Mouse (Mus musculus): ENCODE measurements at regions not wholly inside any gene's neighbourhood (a gene's known extent, or its start where the extent isn't known, plus 50 kb on each side); places are given as distances from the start of the nearest gene placed in this dataset.

- WGBS, result 2% methylated on average over 1 of the region's 1 CpGs
- no peak for DNase-seq
- H3K36me3 ChIP-seq (ENCODE audit: control insufficient read depth, insufficient read depth, low read length), result no peaks in the 10 kb centered on the region
These were observed 142.5 kb downstream of the Med10 start for GRCm38 (mm10) chr13:69944651-69945050.

DNA sequence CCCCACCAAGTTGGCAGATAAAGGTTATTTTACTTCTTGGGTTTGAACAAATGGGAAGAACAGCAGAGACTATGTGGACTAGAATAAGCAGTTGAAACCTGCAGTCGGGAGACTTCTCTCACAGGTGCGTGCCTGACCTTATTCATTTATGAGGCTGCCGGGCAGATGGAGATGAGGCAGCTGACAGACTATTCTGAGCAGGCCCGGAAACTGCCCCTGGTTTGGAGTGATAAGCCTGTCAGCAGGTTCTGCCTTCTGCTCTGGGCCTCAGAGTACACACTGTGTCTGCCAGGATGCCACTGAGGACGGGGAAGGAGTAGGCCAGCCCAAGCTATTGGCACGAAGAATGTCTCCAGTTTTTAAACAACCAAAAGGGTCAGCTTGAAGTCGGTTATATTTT, 144.4 kb downstream of the Med10 start:
- Histone ChIP-seq H3K9ac (replicated peaks; ENCODE audit: low read length) (no peak overlapping the region), H3K27me3 (ENCODE audit: control insufficient read depth, insufficient read depth, low read length) (no peaks in the 10 kb centered on the region), H3K9me3 (ENCODE audit: control insufficient read depth, low read length) (no peaks in the 10 kb centered on the region), H3K4me3 (replicated peaks; ENCODE audit: low read depth, low read length) (no peak overlapping the region), H3K27ac (replicated peaks; ENCODE audit: low read depth, low read length) (no peak overlapping the region; the same call in 1 of the 2 replicates), H3K4me1 (ENCODE audit: control insufficient read depth, insufficient read depth, low read length) (peaks cover 5% of the 10 kb centered on the region; the same call in 1 of the 2 replicates), H3K36me3 (ENCODE audit: control insufficient read depth, insufficient read depth, low read length) (no peaks in the 10 kb centered on the region), H3K4me2 (ENCODE audit: low read length) (no peak overlapping the region)
- ATAC-seq (ENCODE audit: low FRiP score, low TSS enrichment) (no peak), DNase-seq (peak; percentile 46)
- WGBS, result 68% methylated on average over 7 of the region's 7 CpGs

More at GRCm38 (mm10) chr13:69944651-69945050, 142.5 kb downstream of the Med10 start:
- ATAC-seq (ENCODE audit: low FRiP score, low TSS enrichment), result no peak
- Histone ChIP-seq H3K27ac (replicated peaks; ENCODE audit: low read depth, low read length) (no peak overlapping the region), H3K4me2 (ENCODE audit: low read length) (no peak overlapping the region), H3K4me1 (ENCODE audit: control insufficient read depth, insufficient read depth, low read length) (peaks cover 5% of the 10 kb centered on the region; the same call in 1 of the 2 replicates), H3K4me3 (replicated peaks; ENCODE audit: low read depth, low read length) (no peak overlapping the region), H3K9me3 (ENCODE audit: control insufficient read depth, low read length) (no peaks in the 10 kb centered on the region), H3K9ac (replicated peaks; ENCODE audit: low read length) (no peak overlapping the region), H3K27me3 (ENCODE audit: control insufficient read depth, insufficient read depth, low read length) (no peaks in the 10 kb centered on the region)

GRCm38 (mm10) chr13:69952061-69952460, 149.9 kb downstream of the Med10 start:
- no peaks in the 10 kb centered on the region for H3K4me1 ChIP-seq (ENCODE audit: control insufficient read depth, insufficient read depth, low read length)
- no peak overlapping the region for H3K9ac ChIP-seq (replicated peaks; ENCODE audit: low read length)
- no peak overlapping the region for H3K4me3 ChIP-seq (replicated peaks; ENCODE audit: low read depth, low read length)
- H3K36me3 ChIP-seq (ENCODE audit: control insufficient read depth, insufficient read depth, low read length), result no peaks in the 10 kb centered on the region
- H3K4me2 ChIP-seq (ENCODE audit: low read length), result no peak overlapping the region
- H3K27me3 ChIP-seq (ENCODE audit: control insufficient read depth, insufficient read depth, low read length), result no peaks in the 10 kb centered on the region
- no peak for DNase-seq
- no peak overlapping the region for H3K27ac ChIP-seq (replicated peaks; ENCODE audit: low read depth, low read length)
- H3K9me3 ChIP-seq (ENCODE audit: control insufficient read depth, low read length), result no peaks in the 10 kb centered on the region
- no peak for ATAC-seq (ENCODE audit: low FRiP score, low TSS enrichment)
- 89% methylated on average over 4 of the region's 4 CpGs for WGBS

DNA sequence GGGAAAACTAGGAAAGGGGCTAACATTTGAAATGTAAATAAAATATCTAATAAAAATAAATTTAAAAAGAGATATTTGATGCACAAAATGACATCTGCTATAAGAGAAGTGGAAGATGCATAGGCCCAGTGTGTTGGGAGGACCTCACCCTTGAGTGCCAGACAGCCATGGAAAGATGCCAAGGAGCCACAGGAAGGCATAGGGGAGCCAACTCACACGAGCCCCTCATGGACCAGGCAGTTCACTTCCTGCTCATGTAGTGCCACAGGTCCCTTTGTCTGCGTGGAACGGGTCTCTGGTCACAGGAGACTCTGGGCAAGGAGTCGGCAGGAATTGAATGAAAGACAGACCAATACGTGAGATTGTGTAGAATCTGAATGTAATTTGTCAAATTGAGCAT, 152.0 kb downstream of the Med10 start:
- ATAC-seq (ENCODE audit: low FRiP score, low TSS enrichment), result no peak
- no peak for DNase-seq
- H3K27me3 ChIP-seq (ENCODE audit: control insufficient read depth, insufficient read depth, low read length), result no peaks in the 10 kb centered on the region
- no peak overlapping the region for H3K9ac ChIP-seq (replicated peaks; ENCODE audit: low read length)
- H3K4me2 ChIP-seq (ENCODE audit: low read length), result no peak overlapping the region
- WGBS, result 79% methylated on average over 5 of the region's 5 CpGs
- no peaks in the 10 kb centered on the region for H3K9me3 ChIP-seq (ENCODE audit: control insufficient read depth, low read length)
- no peaks in the 10 kb centered on the region for H3K36me3 ChIP-seq (ENCODE audit: control insufficient read depth, insufficient read depth, low read length)
- H3K4me1 ChIP-seq (ENCODE audit: control insufficient read depth, insufficient read depth, low read length), result no peaks in the 10 kb centered on the region
- H3K27ac ChIP-seq (replicated peaks; ENCODE audit: low read depth, low read length), result no peak overlapping the region
- H3K4me3 ChIP-seq (replicated peaks; ENCODE audit: low read depth, low read length), result no peak overlapping the region

DNA sequence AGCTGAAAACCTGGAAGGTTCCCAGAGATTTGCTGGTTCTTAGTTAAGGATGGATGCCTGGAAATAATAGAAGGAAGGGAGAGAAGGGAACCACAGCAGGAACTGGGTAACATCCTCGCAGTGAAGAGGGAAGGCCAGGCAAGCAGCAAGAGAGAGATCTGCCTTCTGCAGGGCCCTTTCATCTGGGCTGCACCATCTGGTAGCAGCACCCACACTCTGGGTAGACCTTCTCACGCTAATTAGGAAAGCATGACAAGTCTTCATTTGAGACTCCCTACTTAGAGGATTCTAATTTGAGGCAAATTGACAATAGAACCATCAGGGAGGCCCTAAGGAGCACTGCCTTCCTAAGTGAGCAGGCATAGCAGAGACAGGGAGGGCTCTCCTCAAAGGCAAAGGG, 153.3 kb downstream of the Med10 start:
- no peak overlapping the region for H3K27ac ChIP-seq (replicated peaks; ENCODE audit: low read depth, low read length)
- no peaks in the 10 kb centered on the region for H3K27me3 ChIP-seq (ENCODE audit: control insufficient read depth, insufficient read depth, low read length)
- no peaks in the 10 kb centered on the region for H3K9me3 ChIP-seq (ENCODE audit: control insufficient read depth, low read length)
- 33% methylated on average over 2 of the region's 2 CpGs for WGBS
- H3K4me3 ChIP-seq (replicated peaks; ENCODE audit: low read depth, low read length), result no peak overlapping the region
- no peaks in the 10 kb centered on the region for H3K36me3 ChIP-seq (ENCODE audit: control insufficient read depth, insufficient read depth, low read length)
- DNase-seq (no peak), ATAC-seq (ENCODE audit: low FRiP score, low TSS enrichment) (no peak)
- no peaks in the 10 kb centered on the region for H3K4me1 ChIP-seq (ENCODE audit: control insufficient read depth, insufficient read depth, low read length)
- H3K9ac ChIP-seq (replicated peaks; ENCODE audit: low read length), result no peak overlapping the region
- H3K4me2 ChIP-seq (ENCODE audit: low read length), result no peak overlapping the region

DNA sequence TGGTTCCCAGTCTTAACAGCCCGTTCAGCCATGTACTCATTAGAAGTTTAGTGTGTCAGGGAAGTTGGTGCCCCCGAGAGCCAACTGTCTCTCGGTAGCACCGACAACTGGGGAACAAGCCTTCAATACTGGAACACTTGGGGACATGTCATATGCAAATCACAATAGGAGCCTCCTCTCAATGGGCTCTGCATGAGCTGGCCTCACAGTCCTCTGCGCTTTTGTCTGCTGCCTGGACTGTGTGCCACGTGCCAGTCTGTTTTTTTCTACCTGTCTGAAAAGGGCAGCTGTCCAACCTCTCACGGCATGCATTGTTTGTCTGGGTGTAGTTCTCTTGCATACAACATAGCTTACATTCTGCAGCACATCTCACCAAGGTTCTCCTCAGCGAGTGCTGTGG, 161.7 kb downstream of the Med10 start:
- Histone ChIP-seq H3K27me3 (ENCODE audit: control insufficient read depth, insufficient read depth, low read length) (no peaks in the 10 kb centered on the region), H3K36me3 (ENCODE audit: control insufficient read depth, insufficient read depth, low read length) (no peaks in the 10 kb centered on the region), H3K4me1 (ENCODE audit: control insufficient read depth, insufficient read depth, low read length) (0 out of 2 replicates have a peak, but pooled peaks cover 6% of the 10 kb centered on the region), H3K27ac (replicated peaks; ENCODE audit: low read depth, low read length) (no peak overlapping the region), H3K4me2 (ENCODE audit: low read length) (no peak overlapping the region), H3K9me3 (ENCODE audit: control insufficient read depth, low read length) (no peaks in the 10 kb centered on the region), H3K4me3 (replicated peaks; ENCODE audit: low read depth, low read length) (no peak overlapping the region), H3K9ac (replicated peaks; ENCODE audit: low read length) (no peak overlapping the region)
- 26% methylated on average over 8 of the region's 8 CpGs for WGBS
- no peak for DNase-seq
- no peak for ATAC-seq (ENCODE audit: low FRiP score, low TSS enrichment)

- peak; percentile 32 for DNase-seq
- 0 out of 2 replicates have a peak overlapping the region, but pooled peaks have one; percentile 41 for H3K27ac ChIP-seq (replicated peaks; ENCODE audit: low read depth, low read length)
These were observed 169.3 kb downstream of the Med10 start for GRCm38 (mm10) chr13:69971281-69972057.

GRCm38 (mm10) chr13:69974835-69975234, 172.6 kb downstream of the Med10 start:
- Histone ChIP-seq H3K9ac (replicated peaks; ENCODE audit: low read length) (no peak overlapping the region), H3K36me3 (ENCODE audit: control insufficient read depth, insufficient read depth, low read length) (no peaks in the 10 kb centered on the region), H3K27me3 (ENCODE audit: control insufficient read depth, insufficient read depth, low read length) (no peaks in the 10 kb centered on the region), H3K4me2 (ENCODE audit: low read length) (no peak overlapping the region), H3K4me1 (ENCODE audit: control insufficient read depth, insufficient read depth, low read length) (0 out of 2 replicates have a peak, but pooled peaks cover 3% of the 10 kb centered on the region), H3K27ac (replicated peaks; ENCODE audit: low read depth, low read length) (no peak overlapping the region), H3K9me3 (ENCODE audit: control insufficient read depth, low read length) (no peaks in the 10 kb centered on the region), H3K4me3 (replicated peaks; ENCODE audit: low read depth, low read length) (no peak overlapping the region)
- ATAC-seq (ENCODE audit: low FRiP score, low TSS enrichment) (no peak), DNase-seq (no peak)
- 85% methylated on average over 5 of the region's 5 CpGs for WGBS

More at GRCm38 (mm10) chr13:69971281-69972057, 169.3 kb downstream of the Med10 start:
- H3K4me3 ChIP-seq (replicated peaks; ENCODE audit: low read depth, low read length), result no peak overlapping the region
- no peaks in the 10 kb centered on the region for H3K9me3 ChIP-seq (ENCODE audit: control insufficient read depth, low read length)
- no peak overlapping the region for H3K4me2 ChIP-seq (ENCODE audit: low read length)
- no peak overlapping the region for H3K9ac ChIP-seq (replicated peaks; ENCODE audit: low read length)
- no peaks in the 10 kb centered on the region for H3K27me3 ChIP-seq (ENCODE audit: control insufficient read depth, insufficient read depth, low read length)
- 0 out of 2 replicates have a peak, but pooled peaks cover 3% of the 10 kb centered on the region for H3K4me1 ChIP-seq (ENCODE audit: control insufficient read depth, insufficient read depth, low read length)
- WGBS, result 71% methylated on average over 9 of the region's 9 CpGs
- ATAC-seq (ENCODE audit: low FRiP score, low TSS enrichment), result peak; percentile 37; the same call in 1 of the 2 replicates
- no peaks in the 10 kb centered on the region for H3K36me3 ChIP-seq (ENCODE audit: control insufficient read depth, insufficient read depth, low read length)

DNA sequence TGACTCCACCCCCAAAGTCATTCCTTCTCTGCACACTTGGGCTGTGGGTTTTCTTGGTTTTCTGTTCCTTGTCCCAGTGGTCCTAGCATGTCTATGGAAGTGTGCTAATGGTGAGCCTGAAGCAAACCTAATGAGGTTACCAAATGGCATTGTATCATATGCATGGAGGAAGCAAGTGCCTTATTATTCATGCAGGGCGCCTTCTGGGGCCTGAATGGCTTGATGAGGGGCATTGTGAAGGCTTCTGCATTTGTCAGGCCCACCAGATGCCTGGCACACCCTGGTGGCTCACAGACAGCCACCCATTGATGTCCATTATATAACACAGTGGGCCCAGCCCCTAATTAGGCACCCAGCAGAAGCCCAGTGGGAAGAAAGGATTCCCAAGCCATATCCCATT, 182.0 kb downstream of the Med10 start:
- H3K4me2 ChIP-seq (ENCODE audit: low read length), result no peak overlapping the region
- H3K9ac ChIP-seq (replicated peaks; ENCODE audit: low read length), result no peak overlapping the region
- no peaks in the 10 kb centered on the region for H3K36me3 ChIP-seq (ENCODE audit: control insufficient read depth, insufficient read depth, low read length)
- 38% methylated on average over 1 of the region's 1 CpGs for WGBS
- H3K4me3 ChIP-seq (replicated peaks; ENCODE audit: low read depth, low read length), result no peak overlapping the region
- no peaks in the 10 kb centered on the region for H3K9me3 ChIP-seq (ENCODE audit: control insufficient read depth, low read length)
- H3K4me1 ChIP-seq (ENCODE audit: control insufficient read depth, insufficient read depth, low read length), result peaks cover 26% of the 10 kb centered on the region
- DNase-seq, result peak; percentile 30
- H3K27me3 ChIP-seq (ENCODE audit: control insufficient read depth, insufficient read depth, low read length), result no peaks in the 10 kb centered on the region
- peak; percentile 57; the same call in 1 of the 2 replicates for ATAC-seq (ENCODE audit: low FRiP score, low TSS enrichment)
- H3K27ac ChIP-seq (replicated peaks; ENCODE audit: low read depth, low read length), result peak overlapping the region; percentile 22

Data from midbrain, embryonic 14.5 days (tissue).